Mouse (Mus musculus) hindbrain, embryonic 12.5 days (tissue): ENCODE measurements around the gene Ubald2. TPM values are rescaled to one million over a fixed set of nuclear protein-coding genes. Genes with fewer than 3 reads are reported as not detected.
"Not testable (repeated sequence)": the region's sequence is repeated elsewhere in the genome, so short reads cannot be mapped to it uniquely, and the experiment has no call there.

ENCODE experiments used
- ATAC-seq: fragments of 200-750 bp; cut with Nextera tagmentation; 2 replicates; pipeline ENCODE4 v1.8.0; 2017; ENCODE audit warnings: moderate TSS enrichment; ENCODE audit not compliant: low FRiP score
- H3K27ac ChIP-seq: fragments of 300-500 bp; sonication (generic); 2 replicates; pipeline ENCODE4 v1.5.1; 2016; ENCODE audit warnings: mild to moderate bottlenecking
- H3K27me3 ChIP-seq: fragments of 300-500 bp; sonication (generic); 2 replicates; pipeline ENCODE4 v1.6.1; 2016; ENCODE audit warnings: mild to moderate bottlenecking
- H3K36me3 ChIP-seq: fragments of 300-500 bp; sonication (generic); 2 replicates; pipeline ENCODE4 v1.6.1; 2016; ENCODE audit warnings: mild to moderate bottlenecking
- H3K4me1 ChIP-seq: fragments of 300-500 bp; sonication (generic); 2 replicates; pipeline ENCODE4 v1.6.1; 2016
- H3K4me2 ChIP-seq: fragments of 300-500 bp; sonication (generic); replicated peaks from 2 replicates; pipeline ENCODE4 v1.6.1; 2016; ENCODE audit warnings: mild to moderate bottlenecking
- H3K4me3 ChIP-seq: fragments of 300-500 bp; sonication (generic); 2 replicates; pipeline ENCODE4 v1.5.1; 2016; ENCODE audit warnings: mild to moderate bottlenecking
- H3K9ac ChIP-seq: fragments of 300-500 bp; sonication (generic); 2 replicates; pipeline ENCODE4 v1.6.1; 2016; ENCODE audit warnings: mild to moderate bottlenecking, moderate library complexity
- H3K9me3 ChIP-seq: fragments of 300-500 bp; sonication (generic); replicated peaks from 2 replicates; pipeline ENCODE4 v1.6.1; 2016; ENCODE audit warnings: mild to moderate bottlenecking
- WGBS: fragments of 180-500 bp; shearing (Covaris S2); methylation state at CpG from one replicate; pipeline ENCODE4 v1.1.7; 2016; 5-methylcytosine and 5-hydroxymethylcytosine counted together
- polyA plus RNA-seq: library from polyadenylated mRNA; unstranded; fragments of >200 nt; fragmentation: Nextera tagmentation; extraction: Ambion mirVana; gene quantifications from 2 replicates; pipeline ENCODE4 v1.2.1, GENCODE M21; 2016

Ubald2 gene
- polyA plus RNA-seq, 1 experiment from 2014 or later, result 50.6 TPM

DNA sequence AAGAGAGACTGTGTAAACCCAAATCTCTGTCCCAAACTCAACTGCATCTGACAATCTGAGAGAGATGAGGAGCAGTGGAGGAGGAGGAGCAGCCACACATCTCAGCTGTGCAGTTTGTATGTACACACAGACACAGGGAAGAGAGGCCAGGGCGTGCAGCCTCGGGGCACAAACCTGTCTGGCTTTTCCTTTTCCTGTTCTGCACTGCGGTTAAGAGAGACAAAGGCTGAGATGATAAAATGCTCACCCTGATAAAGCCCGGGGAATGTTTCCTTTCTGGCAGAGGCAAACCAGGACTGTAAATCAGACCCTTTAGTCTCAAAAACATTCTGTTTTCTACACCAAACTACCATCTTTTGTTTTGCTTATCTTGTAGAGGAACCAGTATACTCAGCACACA is 33.3 kb upstream of the Ubald2 start:
- peaks cover 17% of the 10 kb centered on the region for H3K36me3 ChIP-seq
- H3K9me3 ChIP-seq, result no peaks in the 10 kb centered on the region
- no peak for ATAC-seq
- H3K27ac ChIP-seq, result peak overlapping the region; percentile 66
- peaks cover 7% of the 10 kb centered on the region; the same call in 1 of the 2 replicates for H3K4me1 ChIP-seq
- H3K27me3 ChIP-seq, result no peaks in the 10 kb centered on the region
- H3K4me2 ChIP-seq, result no peak overlapping the region
- 66% methylated on average over 4 of the region's 4 CpGs for WGBS
- no peak overlapping the region for H3K4me3 ChIP-seq
- H3K9ac ChIP-seq, result peak overlapping the region; percentile 23; the same call in 1 of the 2 replicates

DNA sequence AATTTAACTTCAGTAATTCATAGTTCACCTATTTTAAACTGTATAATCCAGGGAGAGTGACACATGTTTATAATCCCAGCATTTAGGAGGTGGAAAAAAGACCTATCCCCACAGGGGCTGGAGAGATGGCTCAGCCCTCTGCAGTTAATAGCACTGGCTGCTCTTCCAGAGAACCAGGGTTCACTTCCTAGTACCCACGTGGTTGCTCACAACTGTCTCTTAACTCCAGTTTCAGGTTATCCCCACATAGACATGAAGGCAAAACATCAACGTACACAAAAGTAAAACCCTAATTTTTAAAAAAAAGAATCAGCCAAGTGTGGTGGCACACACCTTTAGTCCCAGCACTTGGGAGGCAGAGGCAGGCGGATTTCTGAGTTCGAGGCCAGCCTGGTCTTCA is 28.3 kb upstream of the Ubald2 start:
- peaks cover 17% of the 10 kb centered on the region for H3K36me3 ChIP-seq
- 90% methylated on average over 4 of the region's 4 CpGs for WGBS
- H3K4me1 ChIP-seq, result peaks cover 2% of the 10 kb centered on the region; the same call in 1 of the 2 replicates
- no peak overlapping the region for H3K9ac ChIP-seq
- no peaks in the 10 kb centered on the region for H3K9me3 ChIP-seq
- H3K27me3 ChIP-seq, result no peaks in the 10 kb centered on the region
- H3K27ac ChIP-seq, result no peak overlapping the region
- H3K4me3 ChIP-seq, result no peak overlapping the region
- H3K4me2 ChIP-seq, result no peak overlapping the region
- no peak for ATAC-seq

DNA sequence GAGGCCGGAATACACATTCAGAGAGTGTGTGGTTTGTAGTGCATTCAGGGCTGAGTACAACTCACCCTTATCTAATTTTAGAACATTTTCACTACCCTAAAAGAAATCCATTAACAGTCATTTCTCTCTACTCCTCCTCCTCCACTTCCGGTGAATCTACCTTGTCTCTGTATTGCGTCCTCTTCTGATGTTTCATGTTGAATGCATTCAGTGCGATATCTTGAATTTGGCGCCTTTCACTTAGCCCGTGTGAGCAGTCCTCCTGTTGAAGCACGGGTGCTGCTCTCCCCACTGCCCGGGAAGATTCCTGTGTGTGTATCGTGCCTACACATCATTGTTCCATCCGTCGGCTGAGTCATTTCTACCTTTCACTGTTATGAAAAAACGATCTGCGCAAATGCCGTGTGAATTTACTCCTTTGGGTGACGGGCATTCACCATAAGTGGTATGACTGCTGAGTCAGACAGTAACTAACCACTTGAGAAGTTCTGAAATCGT is 27.6 kb upstream of the Ubald2 start:
- 95% methylated on average over 16 of the region's 16 CpGs for WGBS

GRCm38 (mm10) chr11:116409008-116409407 is 24.9 kb upstream of the Ubald2 start:
- Histone ChIP-seq H3K4me3 (no peak overlapping the region), H3K36me3 (peaks cover 6% of the 10 kb centered on the region), H3K27ac (no peak overlapping the region), H3K27me3 (no peaks in the 10 kb centered on the region), H3K9me3 (no peaks in the 10 kb centered on the region), H3K9ac (no peak overlapping the region), H3K4me2 (no peak overlapping the region), H3K4me1 (peaks cover 24% of the 10 kb centered on the region)
- ATAC-seq, result no peak
- 86% methylated on average over 3 of the region's 3 CpGs for WGBS

More for the DNA sequence above, 27.6 kb upstream of the Ubald2 start:
- Histone ChIP-seq H3K4me1 (peaks cover 7% of the 10 kb centered on the region), H3K36me3 (peaks cover 17% of the 10 kb centered on the region), H3K4me2 (no peak overlapping the region), H3K27me3 (no peaks in the 10 kb centered on the region), H3K27ac (no peak overlapping the region), H3K9me3 (no peaks in the 10 kb centered on the region), H3K9ac (no peak overlapping the region), H3K4me3 (no peak overlapping the region)
- no peak for ATAC-seq

GRCm38 (mm10) chr11:116410415-116410814 is 23.5 kb upstream of the Ubald2 start:
- Histone ChIP-seq H3K4me2 (0 out of 2 replicates have a peak overlapping the region, but pooled peaks have one; percentile 7), H3K4me1 (peaks cover 24% of the 10 kb centered on the region)
- not testable (repeated sequence) for H3K9me3 ChIP-seq, H3K4me3 ChIP-seq, H3K27me3 ChIP-seq, ATAC-seq, H3K9ac ChIP-seq, H3K27ac ChIP-seq, H3K36me3 ChIP-seq
- 95% methylated on average over 4 of the region's 4 CpGs for WGBS

- Histone ChIP-seq H3K27me3 (no peaks in the 10 kb centered on the region), H3K9me3 (no peaks in the 10 kb centered on the region), H3K4me3 (peak overlapping the region; percentile 85), H3K4me1 (peaks cover 24% of the 10 kb centered on the region), H3K4me2 (peak overlapping the region; percentile 96), H3K27ac (0 out of 2 replicates have a peak overlapping the region, but pooled peaks have one; percentile 93), H3K9ac (peak overlapping the region; percentile 97), H3K36me3 (no peaks in the 10 kb centered on the region)
- ATAC-seq, result no peak
- WGBS, result 10% methylated on average over 6 of the region's 6 CpGs
Observed at GRCm38 (mm10) chr11:116411582-116411981, 22.3 kb upstream of the Ubald2 start.

DNA sequence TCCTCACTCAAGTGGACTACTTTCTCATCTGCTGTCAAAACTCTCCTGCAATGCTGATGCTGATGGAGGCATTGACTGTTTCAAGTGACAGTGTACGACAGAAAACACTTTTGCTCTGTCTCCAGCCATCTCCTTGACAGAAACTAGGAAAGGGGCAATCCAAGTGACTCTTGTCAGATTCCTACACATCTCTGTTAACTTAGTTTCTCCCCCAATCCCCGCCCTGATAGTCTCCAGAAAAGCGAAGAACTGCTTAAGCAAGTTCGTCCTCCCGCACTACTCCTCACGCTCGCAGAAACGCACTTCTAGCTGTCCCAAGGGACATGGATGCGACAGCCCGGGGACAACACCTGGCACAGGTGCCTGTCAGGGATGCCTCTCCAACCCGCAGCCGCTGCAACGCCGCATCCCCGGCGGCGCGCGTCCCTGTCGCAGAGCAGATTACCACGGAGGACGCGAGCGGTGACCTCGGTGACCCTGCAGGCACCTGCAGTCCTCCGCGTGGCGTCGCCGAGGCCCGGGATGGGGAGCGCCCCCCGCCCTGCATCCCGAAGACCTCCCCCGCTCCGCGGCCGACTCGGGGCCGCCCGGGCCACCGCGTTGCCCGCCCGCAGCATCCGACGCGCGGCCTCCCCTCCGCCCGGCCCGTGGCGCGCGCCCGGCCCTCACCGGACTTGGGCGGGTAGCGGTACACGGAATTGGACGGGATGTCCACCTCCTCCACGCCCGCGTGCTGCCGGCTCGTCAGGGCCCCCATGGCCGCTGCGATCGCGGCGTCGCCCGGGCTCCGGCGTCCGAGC is 21.7 kb upstream of the Ubald2 start:
- peak; percentile 36 for ATAC-seq
- Histone ChIP-seq H3K9me3 (no peaks in the 10 kb centered on the region), H3K36me3 (no peaks in the 10 kb centered on the region), H3K4me2 (peak overlapping the region; percentile 96), H3K27ac (peak overlapping the region; percentile 93), H3K4me1 (peaks cover 24% of the 10 kb centered on the region), H3K4me3 (peak overlapping the region; percentile 85), H3K9ac (peak overlapping the region; percentile 97), H3K27me3 (no peaks in the 10 kb centered on the region)
- under 1% methylated on average over 66 of the region's 76 CpGs for WGBS

DNA sequence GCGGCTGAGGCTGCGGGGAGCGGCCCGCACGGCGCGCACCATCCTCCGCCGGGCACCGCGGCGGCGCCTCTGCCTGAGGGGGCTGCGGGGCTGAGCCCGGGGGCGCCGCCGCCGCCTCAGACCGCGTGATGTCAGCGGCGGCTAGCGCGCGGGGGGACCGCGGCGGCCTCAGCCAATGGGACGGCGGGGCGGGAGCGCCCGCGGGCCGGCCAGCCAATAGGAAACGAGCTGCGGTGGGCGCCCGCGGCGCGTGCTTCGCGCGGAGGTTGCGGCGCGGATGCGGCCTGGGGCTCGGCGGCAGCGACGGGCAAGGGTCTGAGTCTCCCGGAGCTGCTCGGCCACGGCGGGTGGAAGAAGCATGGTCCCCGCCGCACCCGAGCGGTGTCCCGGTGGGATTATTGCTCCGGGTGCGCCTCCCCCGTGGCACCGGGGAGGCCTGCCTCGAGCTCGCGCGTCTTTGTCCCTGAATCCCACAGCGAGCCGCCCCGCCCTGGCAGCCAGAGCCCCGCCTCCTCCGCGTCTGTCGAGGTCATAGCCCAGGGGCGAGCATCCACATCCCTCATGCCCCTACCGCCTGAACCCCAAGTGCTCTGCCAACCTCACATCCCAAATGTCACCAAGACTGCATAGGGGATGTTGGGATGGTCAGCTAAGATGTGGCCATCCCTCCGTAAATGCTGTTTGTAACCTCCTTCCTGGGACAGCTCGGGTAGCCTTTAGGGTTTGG is 20.8 kb upstream of the Ubald2 start, which contains the start of gene Rnf157:
TSS of gene Rnf157 (minus strand) at position 129 of the 727 bp plus-strand sequence.
- ATAC-seq, result peak; percentile 95
- Histone ChIP-seq H3K27me3 (no peaks in the 10 kb centered on the region), H3K27ac (peak within 1 kb of the TSS; percentile 93), H3K4me3 (peak within 1 kb of the TSS; percentile 85), H3K4me2 (peak within 1 kb of the TSS; percentile 96), H3K9me3 (no peaks in the 10 kb centered on the region), H3K36me3 (no peaks in the 10 kb centered on the region), H3K4me1 (peaks cover 25% of the 10 kb centered on the region), H3K9ac (peak within 1 kb of the TSS; percentile 97)
- 3% methylated on average over 79 of the region's 82 CpGs for WGBS

GRCm38 (mm10) chr11:116413631-116414022 is 20.3 kb upstream of the Ubald2 start:
- H3K4me3 ChIP-seq, result peak overlapping the region; percentile 85
- 77% methylated on average over 4 of the region's 4 CpGs for WGBS
- no peaks in the 10 kb centered on the region for H3K9me3 ChIP-seq
- peak; percentile 44; the same call in 1 of the 2 replicates for ATAC-seq
- peaks cover 28% of the 10 kb centered on the region for H3K4me1 ChIP-seq
- H3K9ac ChIP-seq, result no peak overlapping the region
- H3K36me3 ChIP-seq, result no peaks in the 10 kb centered on the region
- peak overlapping the region; percentile 93 for H3K27ac ChIP-seq
- H3K4me2 ChIP-seq, result peak overlapping the region; percentile 96
- no peaks in the 10 kb centered on the region for H3K27me3 ChIP-seq

GRCm38 (mm10) chr11:116416196-116416943 is 17.5 kb upstream of the Ubald2 start:
- H3K27ac ChIP-seq, result no peak overlapping the region
- no peak overlapping the region for H3K9ac ChIP-seq
- WGBS, result 80% methylated on average over 6 of the region's 6 CpGs
- no peaks in the 10 kb centered on the region for H3K9me3 ChIP-seq
- no peaks in the 10 kb centered on the region for H3K36me3 ChIP-seq
- H3K4me3 ChIP-seq, result no peak overlapping the region
- ATAC-seq, result no peak
- H3K4me2 ChIP-seq, result no peak overlapping the region
- no peaks in the 10 kb centered on the region for H3K27me3 ChIP-seq
- H3K4me1 ChIP-seq, result peaks cover 20% of the 10 kb centered on the region

DNA sequence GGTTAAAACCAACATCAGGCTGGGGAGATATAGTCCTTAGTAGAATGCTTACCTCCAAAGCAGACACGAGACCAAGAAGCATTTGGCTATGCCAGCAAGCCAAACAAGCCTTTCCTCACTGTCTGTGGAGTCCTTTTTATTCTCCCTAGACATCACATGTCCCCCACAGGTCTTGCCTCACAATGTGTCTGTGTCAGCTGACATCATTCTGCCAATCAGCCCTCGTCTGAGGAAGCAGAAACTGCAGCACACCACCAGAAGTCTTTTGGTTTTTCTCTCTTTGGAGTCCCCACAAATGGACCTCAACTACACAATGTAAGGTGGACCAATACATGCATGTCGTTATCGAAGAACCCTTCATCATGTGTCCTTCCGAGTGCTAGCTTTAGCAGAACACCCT is 16.8 kb upstream of the Ubald2 start:
- ATAC-seq, result no peak
- H3K27me3 ChIP-seq, result no peaks in the 10 kb centered on the region
- H3K4me1 ChIP-seq, result peaks cover 13% of the 10 kb centered on the region

More for the DNA sequence above, 16.8 kb upstream of the Ubald2 start:
- H3K36me3 ChIP-seq, result no peaks in the 10 kb centered on the region
- H3K4me3 ChIP-seq, result no peak overlapping the region
- H3K4me2 ChIP-seq, result no peak overlapping the region
- no peaks in the 10 kb centered on the region for H3K9me3 ChIP-seq
- WGBS, result 87% methylated on average over 5 of the region's 5 CpGs
- H3K27ac ChIP-seq, result no peak overlapping the region
- H3K9ac ChIP-seq, result no peak overlapping the region
